Mouse (Mus musculus) skeletal muscle tissue, adult 2 months (tissue): ENCODE data around the gene Rab3ip.
A peak's percentile ranks its signal among the peaks of the same experiment; 100 is the strongest.

Experiments used
- DNase-seq: peaks from one replicate; pipeline ENCODE4 v3.0.0-alpha.2; 2012; ENCODE audit warnings: low read depth, low spot score

Gene Rab3ip

DNA sequence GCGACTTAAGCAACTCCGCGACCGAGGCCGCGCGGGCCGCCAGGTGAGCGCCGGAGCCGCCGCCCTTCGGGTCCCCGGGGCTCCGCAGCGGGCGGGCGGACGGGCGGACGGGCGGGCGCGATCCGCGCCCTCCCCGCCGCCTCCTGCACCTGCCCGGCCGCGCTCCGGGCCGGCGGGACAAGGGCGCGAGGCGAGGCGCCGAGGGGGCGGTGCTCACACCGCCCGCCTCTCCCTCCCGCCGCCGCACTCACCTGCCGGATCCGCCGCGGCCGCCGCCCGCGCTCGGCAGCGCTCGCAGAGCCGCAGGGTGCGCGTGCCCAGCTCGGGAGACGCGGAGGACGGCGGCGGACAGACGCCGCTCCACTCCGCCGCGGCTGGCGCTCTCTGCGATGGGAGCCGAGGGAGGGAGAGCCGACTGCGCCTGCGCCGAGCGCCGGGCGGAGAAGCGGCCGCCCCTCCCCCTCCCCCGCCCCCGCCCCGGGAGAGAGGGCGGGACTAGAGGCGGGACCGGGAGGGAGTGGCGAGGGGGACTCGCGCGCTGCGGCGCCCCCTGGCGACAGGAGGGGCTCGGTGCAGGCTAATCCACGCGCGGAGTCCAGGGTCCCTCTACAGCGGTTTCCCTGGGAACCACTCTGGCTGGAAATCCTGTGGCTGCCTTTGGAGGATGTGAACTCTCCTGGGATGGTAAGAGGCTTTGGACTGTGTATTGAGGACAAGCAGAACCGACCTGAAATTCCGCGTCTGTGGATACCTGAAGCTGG, at the start of gene Rab3ip:
Gene Rab3ip, minus strand, starts transcription at position 761 of the 761 bp plus-strand sequence.
- DNase-seq = peak; percentile 83

DNA sequence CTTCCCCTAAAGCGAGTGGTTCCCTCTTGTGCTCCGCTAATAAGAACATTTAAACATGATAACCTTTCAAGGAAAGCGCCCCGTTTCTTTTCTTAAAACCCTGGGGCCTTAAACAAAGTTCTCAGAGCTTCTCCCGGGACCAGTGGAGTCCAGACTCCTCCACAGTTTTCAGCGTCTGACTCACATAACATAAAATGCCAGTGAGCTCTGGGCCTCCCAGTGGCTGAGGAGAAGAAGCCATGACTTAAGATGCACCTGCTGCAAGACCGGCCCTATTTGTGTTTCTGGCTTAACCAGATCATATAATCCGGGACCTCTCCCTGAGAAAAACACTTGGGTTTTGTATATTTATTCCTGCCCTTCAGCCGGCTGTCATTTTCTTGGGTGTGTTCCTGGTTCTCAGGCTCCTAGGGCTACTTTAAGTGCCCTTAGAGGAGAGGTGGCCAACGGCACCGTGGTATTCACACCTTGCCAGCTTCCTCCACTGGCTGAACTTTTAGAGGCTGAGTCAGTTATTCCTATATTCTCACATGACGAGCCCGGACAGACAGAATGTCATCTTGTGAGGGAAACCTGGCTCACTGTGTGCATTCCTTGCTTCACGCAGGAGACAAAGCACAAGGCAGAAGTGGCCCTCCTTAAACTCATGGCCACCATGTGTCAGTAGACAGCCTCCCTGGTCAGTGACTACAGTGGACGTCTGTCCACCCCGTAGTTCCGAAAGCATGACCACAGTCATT, 48.3 kb upstream of the Rab3ip start:
- DNase-seq = peak; percentile 53

DNA sequence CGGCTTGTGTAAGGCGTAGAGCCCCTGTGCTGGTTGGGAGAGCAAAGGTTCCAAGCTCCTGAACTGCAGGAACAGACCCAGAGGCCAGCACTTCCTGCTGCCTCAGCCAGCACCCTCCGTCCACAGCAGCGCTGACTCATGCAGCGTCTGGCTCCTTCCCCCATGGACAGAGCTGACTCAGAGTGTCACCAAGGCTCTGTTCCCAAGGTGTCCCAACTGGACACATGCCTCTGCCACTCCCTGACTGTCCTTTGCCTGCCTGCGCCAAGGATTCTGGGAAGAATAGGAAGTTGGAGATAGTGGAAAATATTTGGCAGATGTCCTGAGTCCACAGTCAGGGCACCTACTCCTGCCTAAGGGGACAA, 45.6 kb upstream of the Rab3ip start:
- peak; percentile 81 for DNase-seq

DNA sequence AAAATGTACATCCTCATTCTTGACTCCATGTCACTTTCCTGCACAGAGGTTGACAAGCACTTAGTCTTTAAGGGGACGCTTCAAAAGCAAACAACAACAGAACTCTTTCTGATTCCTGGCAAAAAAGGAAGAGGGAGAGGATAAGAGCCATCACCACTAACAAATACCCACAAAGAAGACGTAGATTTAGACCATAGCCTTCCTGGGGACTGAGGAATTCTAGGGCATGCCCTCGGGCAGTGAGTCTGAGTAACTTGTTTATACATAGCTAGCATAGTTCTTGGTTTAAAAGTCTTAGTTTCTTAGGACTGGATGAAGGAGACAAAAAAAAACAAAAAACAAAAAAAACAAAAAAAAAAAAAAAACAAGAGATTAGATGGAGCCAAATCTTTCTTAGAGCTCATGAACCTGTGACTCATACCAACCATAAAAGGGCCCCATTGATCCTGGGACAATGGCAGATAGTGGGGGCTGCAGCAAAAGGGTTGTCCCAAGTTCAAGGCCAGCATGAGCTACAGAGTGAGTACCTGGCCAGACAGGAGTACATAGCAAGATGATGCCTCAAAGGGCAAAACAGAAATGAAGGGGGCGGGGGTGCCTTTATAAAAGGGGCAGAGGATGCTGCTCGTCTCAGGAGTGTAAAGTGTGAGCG, 45.1 kb upstream of the Rab3ip start:
- no peak for DNase-seq

DNA sequence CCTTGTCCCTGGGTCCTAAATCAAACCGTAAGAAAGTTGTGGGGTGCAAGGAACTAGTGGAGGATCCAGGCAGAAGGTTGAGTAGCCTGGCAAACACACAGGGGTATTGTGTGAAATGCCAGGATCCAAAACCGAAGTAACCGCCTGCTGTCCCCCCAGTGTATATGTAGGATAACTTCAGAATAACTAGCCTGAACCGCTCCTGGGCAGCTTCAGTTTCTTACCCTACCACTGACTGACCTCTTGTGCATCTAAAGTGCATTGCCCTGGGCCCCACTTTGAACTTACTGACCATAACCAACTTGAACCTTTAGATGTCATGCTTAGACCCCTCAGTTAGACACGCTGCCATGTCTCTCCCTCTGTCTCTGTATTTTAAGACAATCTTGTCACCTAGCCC, 44.6 kb upstream of the Rab3ip start:
- DNase-seq = no peak

DNA sequence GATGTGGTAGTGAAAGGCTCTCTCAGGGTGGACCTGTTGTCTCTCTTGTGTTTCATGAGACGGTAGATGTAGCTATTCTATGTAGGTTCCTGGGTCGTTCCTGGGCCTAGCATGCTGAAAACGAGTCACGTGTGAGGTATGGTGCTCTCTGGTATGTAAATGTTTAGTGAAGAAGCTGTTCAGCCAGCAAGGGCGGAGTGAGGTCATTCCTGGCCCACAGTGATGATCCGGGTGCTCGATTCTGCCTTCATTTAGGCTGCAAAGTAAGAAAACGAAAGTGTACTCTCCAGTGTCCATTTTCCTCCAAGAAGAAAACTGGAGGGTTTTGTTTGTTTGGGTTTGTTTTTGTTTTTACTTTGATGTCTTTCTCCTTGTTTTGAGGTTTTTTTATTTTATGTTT, 43.4 kb upstream of the Rab3ip start:
- no peak for DNase-seq

DNA sequence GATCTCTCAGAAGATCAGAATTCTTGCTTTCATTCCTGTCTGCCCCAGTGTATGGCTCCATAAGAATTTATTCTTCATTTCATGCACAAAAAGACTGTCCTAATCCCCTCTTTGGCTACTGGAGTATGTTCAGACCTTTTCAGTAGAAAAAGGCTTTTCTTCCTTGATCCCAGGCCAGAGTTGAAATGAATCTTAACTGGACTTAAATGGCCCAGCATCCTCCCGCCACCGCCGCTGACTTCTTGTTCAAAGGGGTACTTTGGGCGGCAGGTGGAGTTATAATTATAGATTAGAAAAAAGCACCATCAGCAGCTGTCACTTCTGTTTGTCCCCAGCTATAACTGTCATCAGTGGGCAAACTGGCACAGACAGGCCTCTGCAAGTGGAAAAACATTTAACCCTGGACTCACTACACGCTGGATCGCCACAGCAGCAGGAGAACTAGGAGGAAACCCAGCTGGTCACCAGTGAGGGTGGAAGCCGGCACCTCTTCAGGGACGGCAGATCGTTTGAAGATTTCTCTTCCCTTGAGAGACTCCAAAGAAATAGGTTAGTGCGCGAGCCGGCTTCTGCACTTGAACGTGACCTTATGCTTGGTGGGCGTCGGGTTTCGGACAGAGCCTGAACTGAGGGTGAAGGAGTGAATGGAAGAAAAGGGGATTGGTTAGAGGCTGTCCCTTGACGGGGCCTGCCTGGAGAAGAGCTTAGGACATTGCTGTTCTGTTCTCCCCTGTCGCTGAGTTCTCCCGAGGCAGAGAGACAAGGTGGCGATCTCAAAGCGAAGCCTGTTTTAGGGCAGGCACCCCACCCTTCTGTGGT, 35.9 kb upstream of the Rab3ip start, which contains the start of gene Best3:
Gene Best3, plus strand, starts transcription at position 51 of the 819 bp plus-strand sequence.
- DNase-seq = peak; percentile 21

DNA sequence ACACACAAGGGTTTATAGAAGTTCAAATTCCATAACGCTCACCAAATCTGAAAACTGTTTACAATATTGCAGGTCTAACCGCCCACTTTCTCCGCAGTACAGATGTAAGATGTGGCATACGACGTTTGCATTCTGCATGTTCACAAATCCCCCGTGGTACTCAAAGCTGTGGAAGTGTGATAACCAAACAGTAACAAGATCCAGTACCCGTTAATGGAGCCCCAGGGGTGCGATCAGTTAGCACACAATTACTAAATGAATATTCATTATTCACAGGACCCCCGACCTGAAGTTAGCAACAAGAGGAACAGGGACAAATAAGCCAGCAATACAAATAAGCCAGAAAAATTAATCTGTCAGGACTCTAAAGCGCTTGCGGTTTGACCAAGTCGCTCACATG, 34.3 kb upstream of the Rab3ip start:
- no peak for DNase-seq

DNA sequence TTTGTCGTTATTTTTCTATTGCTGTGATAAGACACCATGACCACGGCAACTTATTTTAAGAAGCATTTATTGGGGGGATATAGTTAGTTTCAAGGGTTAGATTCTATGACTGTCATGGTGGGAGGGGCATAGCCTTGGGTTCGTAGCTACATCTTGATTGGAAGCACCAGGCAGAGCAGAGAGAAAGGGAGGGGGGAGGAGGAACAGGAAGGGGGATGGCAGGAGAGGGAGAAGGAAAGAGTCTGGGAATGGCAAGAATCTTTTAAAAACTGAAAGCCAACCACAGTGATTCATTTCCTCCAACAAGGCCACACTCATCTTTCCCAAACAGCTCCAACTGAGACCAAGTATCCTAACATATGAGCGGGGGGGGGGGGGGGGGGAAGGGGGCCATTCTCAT, 32.0 kb upstream of the Rab3ip start:
- DNase-seq = no peak

DNA sequence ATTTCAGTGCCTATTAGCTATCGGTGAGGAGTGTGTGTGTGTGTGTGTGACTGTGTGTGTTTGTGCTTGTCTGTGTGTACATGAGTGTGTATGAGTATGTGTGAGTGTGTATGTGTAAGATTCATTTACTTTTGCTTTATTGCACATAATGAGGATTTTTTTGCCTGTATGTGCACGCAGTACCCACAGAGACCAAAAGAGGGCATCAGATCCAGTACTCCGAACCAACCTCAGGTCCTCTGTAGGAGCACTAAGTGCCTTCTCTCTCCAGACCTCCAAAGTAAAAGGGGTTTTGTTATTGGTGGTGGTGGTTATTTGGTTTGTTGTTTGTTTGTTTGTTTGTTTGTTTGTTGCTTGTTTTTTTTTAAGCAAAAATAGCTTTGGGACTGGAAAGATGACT, 30.3 kb upstream of the Rab3ip start:
- no peak for DNase-seq

DNA sequence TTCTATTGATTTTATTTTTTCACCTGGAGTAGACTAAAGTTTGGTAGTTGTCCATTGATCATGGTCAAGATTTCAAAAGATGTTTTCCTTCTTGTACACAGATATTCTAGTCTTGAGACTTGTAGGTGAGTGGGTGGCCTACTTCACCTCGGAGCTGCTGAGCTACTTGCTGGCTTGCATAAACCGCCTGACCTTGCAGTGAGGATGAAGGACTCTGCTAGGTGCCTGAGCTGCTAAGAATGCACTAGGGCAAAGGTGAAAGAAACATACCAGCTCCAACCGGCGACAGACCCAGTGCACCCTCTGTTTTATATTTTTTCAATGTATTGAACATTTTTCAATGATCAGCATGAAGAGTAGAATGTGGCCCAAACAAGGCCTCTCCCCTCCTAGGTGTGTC, 29.7 kb upstream of the Rab3ip start:
- no peak for DNase-seq

DNA sequence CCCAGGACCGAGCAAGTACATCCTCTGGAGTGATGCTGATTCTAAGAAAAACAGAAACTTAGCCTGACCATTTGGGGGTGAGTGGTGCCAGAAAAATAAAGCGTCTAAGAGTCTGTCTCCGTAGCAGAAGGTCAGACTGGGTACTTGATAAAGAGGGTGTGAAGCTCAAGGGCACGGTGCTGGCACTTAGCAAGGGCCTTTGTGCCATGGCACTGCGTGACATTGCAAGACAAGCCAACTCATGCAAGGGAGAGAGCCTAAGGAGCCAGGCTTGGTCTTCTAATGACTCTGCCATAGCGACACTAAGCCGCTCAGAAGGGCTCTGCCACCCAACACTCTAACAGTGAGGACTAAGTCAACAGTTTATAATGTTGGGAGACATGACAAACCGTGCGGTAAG, 28.3 kb upstream of the Rab3ip start:
- DNase-seq = no peak

DNA sequence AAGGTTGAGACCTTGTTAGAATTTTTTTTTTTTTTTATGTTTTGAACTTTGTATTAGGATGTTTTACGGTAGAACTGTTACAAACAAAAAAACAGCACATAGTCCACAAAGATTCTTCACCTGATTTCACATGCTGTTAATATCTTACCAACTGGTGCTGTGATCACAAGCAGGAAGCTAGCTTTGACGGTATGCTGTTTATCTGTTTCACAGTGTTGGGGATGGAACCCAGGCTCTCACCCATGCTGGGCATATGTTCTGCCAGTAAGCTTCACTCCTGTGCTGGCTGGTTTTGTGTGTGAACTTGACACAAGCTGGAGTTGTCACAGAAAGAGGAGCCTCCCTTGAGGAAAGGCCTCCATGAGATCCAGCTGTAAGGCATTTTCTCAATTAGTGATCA, 27.3 kb upstream of the Rab3ip start:
- no peak for DNase-seq

DNA sequence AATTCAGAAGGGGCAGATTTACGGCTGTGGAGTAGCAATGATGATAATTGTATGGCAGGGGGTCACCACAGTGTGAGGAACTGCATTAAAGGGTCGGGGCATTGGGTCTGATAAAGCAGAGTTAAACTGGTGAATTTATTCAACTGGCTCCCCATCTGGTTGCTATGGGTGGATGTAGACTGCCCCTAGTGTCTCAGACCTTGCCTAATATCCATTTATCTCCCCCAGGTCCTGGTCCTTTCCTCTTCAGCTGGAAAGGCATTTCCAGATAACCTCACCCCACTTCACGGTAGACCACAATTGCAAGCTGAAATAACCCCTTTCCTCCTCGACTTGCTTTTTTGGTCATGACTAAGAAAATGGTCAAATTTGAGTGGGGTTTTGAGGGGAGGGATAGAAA, 26.9 kb upstream of the Rab3ip start:
- no peak for DNase-seq

DNA sequence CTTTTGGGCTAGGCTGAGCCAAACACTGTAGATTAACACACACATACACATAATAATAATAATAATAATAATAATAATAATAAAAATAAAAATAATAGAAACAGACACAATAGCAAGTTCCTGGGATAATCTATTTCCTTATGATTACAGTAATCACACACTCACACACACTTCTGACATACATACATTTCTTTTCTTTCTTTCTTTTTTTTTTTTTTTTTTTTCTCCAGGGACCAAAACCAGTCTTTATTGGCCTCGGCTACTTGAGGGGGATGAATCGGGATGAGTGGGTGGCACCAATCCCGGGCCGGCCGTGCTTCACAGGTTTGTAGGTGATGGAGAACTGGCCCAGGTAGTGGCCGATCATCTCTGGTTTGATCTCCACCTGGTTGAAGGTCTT, 21.9 kb upstream of the Rab3ip start, which contains the start of gene Gm10271:
Gene Gm10271, minus strand, starts transcription at position 101 of the 400 bp plus-strand sequence.
- DNase-seq = no peak

DNA sequence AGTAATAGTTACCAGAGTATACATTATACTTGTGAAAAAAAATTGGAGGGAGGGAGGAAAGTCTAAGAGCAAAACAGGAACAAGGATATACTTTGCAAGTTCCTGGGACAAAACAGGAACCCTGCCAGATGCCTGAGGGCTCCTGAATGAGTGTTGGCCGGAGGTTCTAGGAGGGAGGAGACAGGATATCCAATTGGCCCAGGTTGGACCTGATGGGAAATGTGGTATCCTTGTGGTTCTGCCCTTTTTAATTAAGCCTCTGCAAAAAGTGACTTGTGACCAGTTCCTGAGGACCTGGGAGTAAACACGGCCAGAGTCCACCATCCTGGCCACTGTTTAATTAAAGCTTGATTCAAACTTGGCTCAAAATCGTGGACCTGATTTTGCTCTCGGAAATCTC, 18.2 kb upstream of the Rab3ip start:
- no peak for DNase-seq

DNA sequence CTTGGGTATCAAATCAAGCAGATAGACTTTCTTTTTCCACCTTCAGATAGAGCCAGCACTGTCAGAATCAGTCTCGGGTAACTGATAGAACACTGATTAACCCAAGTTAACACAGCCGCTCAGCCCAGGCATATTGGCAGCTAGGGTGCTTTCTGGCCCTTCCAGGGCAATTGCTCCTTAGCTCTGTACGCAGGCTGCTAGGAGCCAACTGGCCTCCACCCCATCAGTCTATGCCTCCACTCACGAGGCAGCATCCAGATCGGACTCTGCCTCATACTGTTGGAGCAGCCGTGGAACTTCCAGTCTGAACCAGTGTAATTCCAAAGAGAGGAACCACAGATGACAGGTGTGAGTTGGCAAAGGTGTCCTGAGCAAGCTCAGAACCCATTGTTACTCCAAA, 15.5 kb upstream of the Rab3ip start:
- no peak for DNase-seq

DNA sequence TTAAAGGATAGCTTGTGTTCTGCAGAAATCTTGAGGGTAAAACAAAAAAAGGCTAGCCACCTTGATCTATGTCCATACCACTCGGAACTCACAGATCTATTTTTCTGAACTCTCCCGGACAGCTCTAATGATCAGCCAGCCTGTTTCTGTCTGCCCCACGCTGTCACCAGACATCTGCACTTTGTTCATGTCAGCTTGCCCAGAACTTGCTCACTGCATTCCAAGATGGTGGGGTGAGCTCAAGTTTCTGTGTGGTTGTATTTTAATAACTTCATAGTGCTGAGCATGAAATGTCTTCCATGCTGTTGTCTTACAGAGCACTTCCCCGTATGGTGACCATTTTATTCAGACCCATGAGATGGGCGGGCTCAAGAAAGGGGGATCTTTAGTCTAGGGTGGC, 14.7 kb upstream of the Rab3ip start:
- no peak for DNase-seq

DNA sequence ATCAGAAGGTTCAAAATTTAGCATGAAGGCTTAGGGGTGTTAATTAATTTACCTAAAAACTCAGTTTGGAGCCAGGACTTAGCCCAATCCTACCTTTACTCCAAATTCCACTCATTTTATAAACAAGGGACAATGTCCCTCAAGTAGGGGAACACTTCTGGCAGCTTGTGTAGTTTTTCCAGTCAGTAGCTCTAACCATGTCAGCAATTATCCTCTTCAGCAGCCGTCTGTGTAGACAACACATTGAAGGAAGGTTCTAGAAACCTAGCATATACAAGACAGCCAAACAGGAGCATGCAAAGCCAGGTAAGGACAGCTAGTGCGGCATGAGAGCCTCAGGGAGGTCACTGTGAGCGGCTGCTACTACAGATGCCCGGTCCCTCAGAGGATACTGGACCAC, 14.0 kb upstream of the Rab3ip start:
- no peak for DNase-seq

DNA sequence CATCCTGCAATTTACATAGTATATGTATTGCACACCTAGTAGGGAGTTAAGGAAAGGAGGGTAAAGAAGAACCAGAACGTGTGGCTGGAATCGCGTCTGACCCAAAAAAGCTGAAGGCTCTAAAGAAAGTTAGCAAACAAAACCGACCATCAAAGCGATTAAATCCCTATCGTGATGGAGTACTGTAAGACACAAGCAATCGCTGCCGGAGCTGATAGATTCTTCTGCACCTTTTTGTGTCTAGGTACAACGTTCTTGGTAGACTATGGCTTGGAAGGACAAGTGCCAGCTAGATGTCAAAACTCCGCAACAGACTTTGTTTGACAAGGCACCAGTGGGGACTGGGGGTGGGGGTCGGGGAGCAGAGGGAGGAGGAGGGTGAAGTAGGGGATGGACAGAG, 13.5 kb upstream of the Rab3ip start:
- no peak for DNase-seq

DNA sequence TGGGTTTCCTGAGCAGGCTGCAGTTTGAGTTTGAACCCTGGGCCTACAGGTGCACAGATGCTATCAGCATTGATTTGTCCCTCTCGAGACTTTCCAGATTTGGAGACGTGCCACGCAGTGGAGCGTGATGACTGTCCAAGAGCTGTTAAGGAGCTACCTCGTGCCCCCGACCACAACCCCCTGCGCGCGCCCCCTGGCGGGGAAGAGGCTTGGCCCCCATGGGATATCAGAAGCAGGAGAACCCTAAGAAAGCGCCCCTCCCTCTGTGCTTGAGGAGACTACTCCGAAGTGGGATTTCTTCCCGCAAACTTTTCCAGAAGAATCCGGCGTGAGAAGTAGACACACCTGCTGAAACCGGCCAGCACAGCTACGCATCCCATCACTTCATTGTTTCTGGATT, 12.2 kb upstream of the Rab3ip start:
- no peak for DNase-seq

DNA sequence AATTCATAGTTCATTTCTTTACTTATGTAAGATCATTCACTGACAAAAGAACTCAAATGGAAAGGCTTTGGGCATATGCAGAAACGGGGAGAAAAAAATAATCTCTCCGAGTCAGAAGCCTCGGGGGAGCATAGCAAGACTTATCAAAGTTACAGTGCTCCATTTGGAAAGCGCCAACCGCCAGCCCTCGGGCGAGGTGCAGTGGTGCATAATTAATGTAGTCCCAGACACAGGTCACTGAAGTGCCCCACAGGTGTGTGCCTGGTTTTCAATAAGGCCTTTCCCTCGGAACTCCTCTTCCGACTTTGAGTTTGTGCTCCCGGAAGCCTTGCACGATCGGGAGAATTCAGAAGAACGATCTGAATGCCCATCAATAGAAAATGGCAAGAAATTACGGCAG, 11.6 kb upstream of the Rab3ip start:
- no peak for DNase-seq
